In the genomic region with DNA sequence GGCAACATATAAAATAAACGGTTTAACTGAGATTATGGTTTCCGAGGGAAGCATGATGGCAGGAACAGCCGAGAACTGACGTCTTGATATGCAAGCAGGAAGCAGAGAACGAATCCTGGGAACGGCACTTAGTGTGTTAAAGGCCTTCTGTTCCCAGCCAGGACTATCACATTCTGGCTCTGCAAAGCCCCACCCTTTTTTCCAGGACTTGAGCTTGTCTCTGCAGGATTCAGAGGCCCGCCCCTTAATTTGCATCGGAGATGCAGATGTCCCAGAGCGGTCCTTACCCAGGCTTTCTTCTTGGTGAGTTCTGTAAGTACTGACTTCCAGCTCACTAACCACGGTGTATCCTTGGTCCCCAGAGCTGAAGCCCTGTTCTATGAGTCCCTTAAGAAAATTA, we compare ENCODE assay signal across 11 mouse cellular contexts. TPM values are rescaled to one million over a fixed set of nuclear protein-coding genes. Genes with fewer than 3 reads are reported as not detected.
DNase-seq lines count a peak whose midpoint lies in the region; ATAC-seq and TF ChIP-seq lines count a peak whose summit lies in the region.
"Had no signal": no experiment of that assay in that cellular context is flagged by ENCODE, and none has a peak within 500 bp of the region (broad histone marks: within the 10 kb centered on the region; RNA-seq: fewer than 3 reads in every experiment).

No protein-coding gene starts in this region.

- H3K27ac ChIP-seq in heart, embryonic 15.5 days: no peak overlapping the region
- H3K27ac ChIP-seq in forebrain, embryonic 16.5 days (ENCODE audit: low read length): no peak overlapping the region
- H3K27ac ChIP-seq in midbrain, embryonic 14.5 days (replicated peaks; ENCODE audit: low read depth, low read length): no peak overlapping the region
- no peak overlapping the region for H3K27ac ChIP-seq in left cerebral cortex, adult 2 months

- no peak for ATAC-seq in heart, embryonic 15.5 days (replicated peaks; ENCODE audit: insufficient number of reproducible peaks, insufficient read depth, low FRiP score, low read depth)
- peak; percentile 25; the same call in 1 of the 2 replicates for ATAC-seq in forebrain, embryonic 16.5 days
- ATAC-seq in midbrain, embryonic 14.5 days (ENCODE audit: low FRiP score, low TSS enrichment): no peak
- ATAC-seq: CD4-positive, CD25-positive, alpha-beta regulatory T cell, adult 4 months had no signal

- no peak overlapping the region for H3K9ac ChIP-seq in heart, embryonic 15.5 days
- H3K9ac ChIP-seq in forebrain, embryonic 16.5 days (replicated peaks; ENCODE audit: low read depth, low read length): no peak overlapping the region
- no peak overlapping the region for H3K9ac ChIP-seq in midbrain, embryonic 14.5 days (replicated peaks; ENCODE audit: low read length)

- no peaks in the 10 kb centered on the region for H3K4me1 ChIP-seq in heart, embryonic 15.5 days (replicated peaks)
- H3K4me1 ChIP-seq in forebrain, embryonic 16.5 days (replicated peaks; ENCODE audit: control insufficient read depth, insufficient read depth, low read length): peaks cover 7% of the 10 kb centered on the region
- 0 out of 2 replicates have a peak, but pooled peaks cover 7% of the 10 kb centered on the region for H3K4me1 ChIP-seq in midbrain, embryonic 14.5 days (ENCODE audit: control insufficient read depth, insufficient read depth, low read length)

- WGBS in heart, embryonic 15.5 days: 6% methylated on average over 10 of the region's 10 CpGs
- 7% methylated on average over 10 of the region's 10 CpGs for WGBS in forebrain, embryonic 16.5 days
- WGBS in midbrain, embryonic 14.5 days: 6% methylated on average over 10 of the region's 10 CpGs

- TF ChIP-seq CTCF in left cerebral cortex, adult 2 months (IDR thresholded peaks at IDR 0.05): no peak

- no peaks in the 10 kb centered on the region for H3K27me3 ChIP-seq in heart, embryonic 15.5 days
- H3K27me3 ChIP-seq in forebrain, embryonic 16.5 days (replicated peaks; ENCODE audit: control insufficient read depth, insufficient read depth, low read length): no peaks in the 10 kb centered on the region
- no peaks in the 10 kb centered on the region for H3K27me3 ChIP-seq in midbrain, embryonic 14.5 days (ENCODE audit: control insufficient read depth, insufficient read depth, low read length)

- H3K4me3 ChIP-seq in heart, embryonic 15.5 days: no peak overlapping the region
- no peak overlapping the region for H3K4me3 ChIP-seq in forebrain, embryonic 16.5 days (replicated peaks; ENCODE audit: low read length)
- H3K4me3 ChIP-seq in midbrain, embryonic 14.5 days (replicated peaks; ENCODE audit: low read depth, low read length): no peak overlapping the region
- no peak overlapping the region for H3K4me3 ChIP-seq in left cerebral cortex, adult 2 months

- H3K9me3 ChIP-seq in heart, embryonic 15.5 days (replicated peaks): no peaks in the 10 kb centered on the region
- no peaks in the 10 kb centered on the region for H3K9me3 ChIP-seq in forebrain, embryonic 16.5 days (ENCODE audit: control insufficient read depth, low read length)
- no peaks in the 10 kb centered on the region for H3K9me3 ChIP-seq in midbrain, embryonic 14.5 days (ENCODE audit: control insufficient read depth, low read length)

- no peak for DNase-seq in heart, adult 18-20 months
- peak; percentile 60 for DNase-seq in WW6 (ENCODE audit: low read depth, low spot score)
- peak; percentile 51 for DNase-seq in midbrain, embryonic 14.5 days
- no peak for DNase-seq in cerebellum, adult 11-12 months
- no peak for DNase-seq in left cerebral cortex, adult 2 months (ENCODE audit: extremely low spot score in 1 of 2, low spot score in 2 of 2)
- no peak for DNase-seq in left cerebral cortex, postnatal 4 days
- DNase-seq: adrenal gland, postnatal 25 days; kidney, adult 11 months had no signal

- intact Hi-C loops in left cerebral cortex, adult 2 months (cut with DNase I): no loop called here
- intact Hi-C loops in left cerebral cortex, postnatal 4 days (cut with DNase I): no loop called here

- H3K4me2 ChIP-seq in heart, embryonic 15.5 days: peak overlapping the region; percentile 33; the same call in 1 of the 2 replicates
- H3K4me2 ChIP-seq in forebrain, embryonic 16.5 days (ENCODE audit: low read length): peak overlapping the region; percentile 31; the same call in 1 of the 2 replicates
- peak overlapping the region; percentile 15; the same call in 1 of the 2 replicates for H3K4me2 ChIP-seq in midbrain, embryonic 14.5 days (ENCODE audit: low read length)

- no peaks in the 10 kb centered on the region for H3K36me3 ChIP-seq in heart, embryonic 15.5 days
- H3K36me3 ChIP-seq in forebrain, embryonic 16.5 days (ENCODE audit: control insufficient read depth, insufficient read depth): no peaks in the 10 kb centered on the region
- no peaks in the 10 kb centered on the region for H3K36me3 ChIP-seq in midbrain, embryonic 14.5 days (ENCODE audit: control insufficient read depth, insufficient read depth, low read length)

RNA-seq across cellular contexts. Expression of gene Rab23, which starts 4.9 kb away (rescaled TPM):
- polyA plus RNA-seq in heart, embryonic 15.5 days (2015; fragmentation: Nextera tagmentation; extraction: Ambion mirVana): 13.6 and 14.7 TPM in 2 replicates
- 10 to 100 TPM in 1 of 2 experiments, 1 to 10 TPM in 1; 7.8 to 10.4 TPM for total RNA-seq in heart, adult 18-20 months (2021)
- 38.0 and 40.0 TPM in 2 replicates for polyA plus RNA-seq in forebrain, embryonic 16.5 days (2015; fragmentation: Nextera tagmentation; extraction: Ambion mirVana)
- polyA plus RNA-seq in midbrain, embryonic 14.5 days (2014; fragmentation: Nextera tagmentation; extraction: Ambion mirVana): 24.6 and 29.9 TPM in 2 replicates
- total RNA-seq in left cerebral cortex, adult 2 months (2021): 10 to 100 TPM; 29.7 to 31.0 TPM
- 10 to 100 TPM; 33.9 to 34.2 TPM for total RNA-seq in left cerebral cortex, postnatal 4 days (2021)

RNA-seq across cellular contexts. Expression of gene Bag2, which starts 42.8 kb away (rescaled TPM):
- polyA plus RNA-seq in heart, embryonic 15.5 days (2015; fragmentation: Nextera tagmentation; extraction: Ambion mirVana): 74.3 and 76.3 TPM in 2 replicates
- 10 to 100 TPM; 34.4 to 39.9 TPM for total RNA-seq in heart, adult 18-20 months (2021)
- polyA plus RNA-seq in forebrain, embryonic 16.5 days (2015; fragmentation: Nextera tagmentation; extraction: Ambion mirVana): 25.9 and 27.7 TPM in 2 replicates
- polyA plus RNA-seq in midbrain, embryonic 14.5 days (2014; fragmentation: Nextera tagmentation; extraction: Ambion mirVana): 19.8 and 22.2 TPM in 2 replicates
- 10 to 100 TPM; 11.6 to 12.9 TPM for total RNA-seq in left cerebral cortex, adult 2 months (2021)
- total RNA-seq in left cerebral cortex, postnatal 4 days (2021): 10 to 100 TPM; 14.4 to 17.6 TPM

RNA-seq across cellular contexts. Expression of gene Prim2, which starts 45.2 kb away (rescaled TPM):
- 15.7 and 21.0 TPM in 2 replicates for polyA plus RNA-seq in heart, embryonic 15.5 days (2015; fragmentation: Nextera tagmentation; extraction: Ambion mirVana)
- 1 to 10 TPM; 1.7 to 2.8 TPM for total RNA-seq in heart, adult 18-20 months (2021)
- polyA plus RNA-seq in forebrain, embryonic 16.5 days (2015; fragmentation: Nextera tagmentation; extraction: Ambion mirVana): 33.5 and 36.9 TPM in 2 replicates
- polyA plus RNA-seq in midbrain, embryonic 14.5 days (2014; fragmentation: Nextera tagmentation; extraction: Ambion mirVana): 22.5 and 25.4 TPM in 2 replicates
- total RNA-seq in left cerebral cortex, adult 2 months (2021): 1 to 10 TPM; 7.5 to 7.8 TPM
- 10 to 100 TPM; 14.5 to 15.9 TPM for total RNA-seq in left cerebral cortex, postnatal 4 days (2021)

Comparison
In these comparisons a context has a peak if more than half of its experiments do, and no peak if none do; other contexts are left out.
1. DNase-seq: peak in WW6 (single experiment) and midbrain, embryonic 14.5 days (single experiment); none in heart, adult 18-20 months (0 of 2), cerebellum, adult 11-12 months (single experiment), left cerebral cortex, adult 2 months (0 of 2) and left cerebral cortex, postnatal 4 days (single experiment).
2. Peak in every context shown above with its lines, with median percentiles within 50 percentile points of each other: H3K4me2 ChIP-seq.